Mouse (Mus musculus) lung, adult 2 months (tissue): ENCODE results near the gene Immp2l. TPM values are rescaled to one million over a fixed set of nuclear protein-coding genes. Genes with fewer than 3 reads are reported as not detected.

Experiments
- DNase-seq: peaks from one replicate; pipeline ENCODE4 v3.0.0; 2022
- H3K4me1 ChIP-seq: fragments of 200-500 bp; 2 replicates; pipeline ENCODE4 v1.6.1; 2011; ENCODE audit warnings: low read length; ENCODE audit not compliant: control insufficient read depth, insufficient read depth
- H3K4me3 ChIP-seq: fragments of 200-500 bp; replicated peaks from 2 replicates; pipeline ENCODE3; 2011; ENCODE audit warnings: low read depth, mild to moderate bottlenecking, control low read depth, low read length; ENCODE audit errors: extremely low read depth
- CTCF ChIP-seq: fragments of 200-500 bp; IDR thresholded peaks from 2 replicates; pipeline ENCODE4 v1.5.1; 2011; ENCODE audit warnings: mild to moderate bottlenecking, low read length, control low read depth; ENCODE audit not compliant: insufficient read depth
- POLR2A ChIP-seq: fragments of 200-500 bp; IDR thresholded peaks from 2 replicates; pipeline ENCODE4 v1.6.1; 2011; ENCODE audit warnings: low read depth, mild to moderate bottlenecking, control low read depth, low read length, borderline replicate concordance; ENCODE audit errors: extremely low read depth
- WGBS: fragments of 180-500 bp; shearing (Covaris S2); methylation state at CpG from one replicate; pipeline ENCODE4 v1.1.7; 2018; 5-methylcytosine and 5-hydroxymethylcytosine counted together
- polyA plus RNA-seq: library from polyadenylated mRNA; depleted of rRNA; stranded (reverse); fragments of >200 nt; gene quantifications from 2 replicates; pipeline ENCODE4 v1.2.3, GENCODE M21; 2012

Gene Immp2l
- polyA plus RNA-seq, 1 experiment = 1.5 TPM

DNA sequence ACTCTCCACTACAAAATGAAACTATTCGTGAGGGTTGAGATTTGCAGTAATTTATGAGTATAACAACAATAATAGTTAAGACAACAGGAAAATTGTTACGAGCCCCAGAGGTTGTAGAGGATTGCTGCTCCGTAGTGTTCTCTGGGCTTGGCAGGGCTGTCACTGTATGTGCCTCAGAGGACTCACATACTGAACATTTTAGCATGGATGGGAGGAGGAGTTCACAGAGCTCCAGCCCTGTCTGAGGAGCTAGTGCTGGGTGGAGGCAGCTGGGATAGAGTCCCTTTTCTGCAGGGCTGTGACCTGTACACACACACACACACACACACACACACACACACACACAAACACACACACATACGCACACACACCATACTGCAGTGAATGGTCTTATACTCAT, 504.5 kb downstream of the Immp2l start:
- no peak for DNase-seq
- WGBS = 71% methylated on average over 4 of the region's 4 CpGs
- TF ChIP-seq CTCF (no peak), POLR2A (no peak)
- H3K4me3 ChIP-seq = no peak overlapping the region
- no peaks in the 10 kb centered on the region for H3K4me1 ChIP-seq

DNA sequence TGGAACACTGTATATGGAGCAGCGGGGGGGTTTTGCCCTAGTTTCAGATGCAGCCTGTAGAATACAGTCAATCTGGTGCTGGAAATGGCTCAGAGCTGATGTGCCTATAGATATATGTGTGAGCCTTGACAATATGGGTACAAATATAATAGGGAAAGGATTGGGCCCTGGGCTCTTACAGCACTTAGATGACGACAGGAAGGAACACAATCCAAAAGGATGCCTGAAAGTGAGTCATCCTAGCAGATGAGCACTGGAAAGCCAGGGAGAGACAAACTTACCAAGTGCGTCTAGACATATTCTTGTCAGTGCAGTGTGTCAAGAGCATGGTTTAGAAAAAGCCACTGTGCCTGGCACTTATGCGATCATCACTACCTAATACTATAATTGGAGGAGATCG, 516.1 kb downstream of the Immp2l start:
- no peak for TF ChIP-seq POLR2A
- TF ChIP-seq CTCF = no peak
- 87% methylated on average over 5 of the region's 5 CpGs for WGBS
- no peak for DNase-seq
- H3K4me1 ChIP-seq = no peaks in the 10 kb centered on the region
- H3K4me3 ChIP-seq = no peak overlapping the region

GRCm38 (mm10) chr12:41551578-41551977, 527.7 kb downstream of the Immp2l start:
- WGBS = 91% methylated on average over 4 of the region's 4 CpGs
- H3K4me3 ChIP-seq = no peak overlapping the region
- no peaks in the 10 kb centered on the region for H3K4me1 ChIP-seq
- DNase-seq = no peak
- no peak for TF ChIP-seq CTCF
- no peak for TF ChIP-seq POLR2A

DNA sequence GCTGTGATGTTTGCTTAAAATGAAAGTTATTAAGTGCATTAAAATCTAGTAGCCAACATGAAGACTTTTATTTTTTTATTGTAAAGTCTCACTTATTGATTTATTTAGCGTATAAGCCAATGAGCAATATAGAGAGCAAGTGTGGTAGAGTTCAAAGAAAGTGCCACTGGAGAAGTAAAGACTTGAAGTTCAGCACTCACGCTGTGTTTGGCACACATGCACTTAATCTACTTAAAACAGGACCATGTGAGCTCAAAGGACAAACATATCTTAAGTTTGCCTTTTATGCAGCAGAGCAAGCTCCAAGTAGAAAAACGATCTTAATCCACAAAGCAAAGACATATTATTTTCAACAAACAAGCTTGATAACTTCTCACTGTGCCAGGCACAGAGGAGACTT, 533.9 kb downstream of the Immp2l start:
- DNase-seq = no peak
- TF ChIP-seq POLR2A = no peak
- TF ChIP-seq CTCF = no peak
- WGBS = 51% methylated on average over 3 of the region's 3 CpGs
- Histone ChIP-seq H3K4me3 (no peak overlapping the region), H3K4me1 (no peaks in the 10 kb centered on the region)

DNA sequence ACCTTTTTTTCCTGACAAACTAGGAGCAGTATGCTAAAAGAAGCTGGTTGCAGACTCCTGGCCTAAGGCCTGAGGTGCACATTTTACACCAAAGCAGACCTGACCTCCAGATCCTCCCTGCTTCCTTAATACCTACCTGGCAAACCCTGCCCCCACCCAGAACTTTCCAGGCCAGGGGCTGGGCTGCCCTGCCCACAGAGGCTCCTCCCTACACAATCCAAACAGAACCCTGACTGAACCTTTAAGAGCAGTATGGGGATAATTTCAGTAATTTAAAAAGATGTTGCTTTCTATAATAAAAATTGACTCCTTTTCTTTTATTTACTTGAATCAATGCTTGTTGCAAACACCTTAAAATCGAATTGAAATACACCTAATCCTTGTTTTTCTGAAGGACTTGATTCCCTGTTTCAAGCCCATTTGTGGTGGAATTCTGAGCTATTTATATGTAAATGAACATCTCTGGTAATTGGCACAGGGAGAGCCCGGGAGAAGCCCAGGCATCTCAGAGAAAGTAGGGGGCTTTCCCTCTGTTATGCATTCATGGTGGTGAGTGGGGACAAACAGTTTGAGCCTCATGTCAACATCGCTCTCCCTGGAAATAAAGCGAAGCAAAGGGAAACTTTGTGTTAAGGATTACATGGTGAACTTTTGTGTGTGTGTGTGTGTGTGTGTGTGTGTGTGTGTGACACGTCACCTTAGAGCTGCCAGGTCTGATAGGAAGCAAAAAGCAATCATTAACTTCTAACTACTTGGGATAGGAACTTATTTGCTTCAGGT, 535.3 kb downstream of the Immp2l start:
- 52% methylated on average over 5 of the region's 5 CpGs for WGBS
- H3K4me3 ChIP-seq = no peak overlapping the region
- no peak for DNase-seq
- H3K4me1 ChIP-seq = no peaks in the 10 kb centered on the region
- TF ChIP-seq CTCF (no peak), POLR2A (no peak)

- Histone ChIP-seq H3K4me3 (no peak overlapping the region), H3K4me1 (no peaks in the 10 kb centered on the region; the same call in 1 of the 2 replicates)
- WGBS = 11% methylated on average over 18 of the region's 18 CpGs
- no peak for DNase-seq
- TF ChIP-seq POLR2A = no peak
Observed at GRCm38 (mm10) chr12:41565540-41566432, 541.9 kb downstream of the Immp2l start.

DNA sequence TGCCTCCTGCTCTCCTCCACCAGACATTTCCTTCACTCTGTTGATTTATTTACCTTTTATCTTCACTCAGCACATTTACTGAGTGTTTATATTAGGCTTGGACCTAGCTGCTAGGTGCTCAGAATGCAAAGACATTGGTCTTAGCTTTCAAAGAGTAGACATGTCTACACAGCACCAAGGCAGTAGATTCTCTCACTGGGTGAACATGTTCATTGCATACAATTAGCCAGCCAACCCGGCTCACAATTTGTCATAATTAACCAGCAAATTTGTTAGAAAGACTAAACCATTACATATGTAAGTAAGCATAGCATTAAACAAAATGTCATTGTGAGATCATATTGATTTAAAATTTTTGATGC, 542.5 kb downstream of the Immp2l start:
- H3K4me1 ChIP-seq = no peaks in the 10 kb centered on the region; the same call in 1 of the 2 replicates
- WGBS = 29% methylated on average over 1 of the region's 1 CpGs
- DNase-seq = no peak
- TF ChIP-seq CTCF (no peak), POLR2A (no peak)
- H3K4me3 ChIP-seq = no peak overlapping the region

GRCm38 (mm10) chr12:41573754-41574153, 549.9 kb downstream of the Immp2l start:
- Histone ChIP-seq H3K4me1 (no peaks in the 10 kb centered on the region), H3K4me3 (no peak overlapping the region)
- 48% methylated on average over 3 of the region's 3 CpGs for WGBS
- no peak for DNase-seq
- TF ChIP-seq CTCF = no peak

GRCm38 (mm10) chr12:41575221-41575620, 551.3 kb downstream of the Immp2l start:
- TF ChIP-seq POLR2A = no peak
- no peak for TF ChIP-seq CTCF
- 56% methylated on average over 4 of the region's 4 CpGs for WGBS

DNA sequence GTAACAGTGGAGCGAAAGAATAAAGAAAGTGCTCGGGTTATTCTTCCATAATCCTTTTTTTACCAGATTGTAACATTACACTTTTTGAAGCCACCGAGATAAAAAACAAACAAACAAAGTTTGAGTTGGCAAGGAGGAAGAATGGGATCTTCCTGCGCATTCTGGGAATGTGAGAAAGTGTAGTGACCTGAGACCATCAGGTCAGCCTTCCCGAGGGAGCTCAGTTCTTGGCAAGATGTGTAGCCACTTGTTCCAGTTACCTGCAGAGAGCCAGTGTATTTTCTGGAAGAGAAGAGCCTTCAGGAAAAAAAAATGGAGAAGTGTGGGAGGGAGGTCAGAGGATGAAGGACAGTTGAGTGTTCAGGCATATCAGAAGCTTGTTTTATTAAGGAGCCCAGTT, 569.5 kb downstream of the Immp2l start:
- whole genome bisulfite sequencing = 63% methylated on average over 5 of the region's 5 CpGs
- DNase-seq = no peak
- Histone ChIP-seq H3K4me3 (no peak overlapping the region), H3K4me1 (no peaks in the 10 kb centered on the region)
- TF ChIP-seq POLR2A (no peak), CTCF (no peak)

More at GRCm38 (mm10) chr12:41575221-41575620, 551.3 kb downstream of the Immp2l start:
- H3K4me1 ChIP-seq = no peaks in the 10 kb centered on the region
- no peak for DNase-seq
- H3K4me3 ChIP-seq = no peak overlapping the region
